Mouse (Mus musculus): ENCODE measurements around the gene Hist1h2bb. TPM values are rescaled to one million over a fixed set of nuclear protein-coding genes. Genes with fewer than 3 reads are reported as not detected.
"Not testable (repeated sequence)": the region's sequence is repeated elsewhere in the genome, so short reads cannot be mapped to it uniquely, and the experiment has no call there.

Hist1h2bb gene
- polyA plus RNA-seq, 1 experiment, result 12.1 TPM

DNA sequence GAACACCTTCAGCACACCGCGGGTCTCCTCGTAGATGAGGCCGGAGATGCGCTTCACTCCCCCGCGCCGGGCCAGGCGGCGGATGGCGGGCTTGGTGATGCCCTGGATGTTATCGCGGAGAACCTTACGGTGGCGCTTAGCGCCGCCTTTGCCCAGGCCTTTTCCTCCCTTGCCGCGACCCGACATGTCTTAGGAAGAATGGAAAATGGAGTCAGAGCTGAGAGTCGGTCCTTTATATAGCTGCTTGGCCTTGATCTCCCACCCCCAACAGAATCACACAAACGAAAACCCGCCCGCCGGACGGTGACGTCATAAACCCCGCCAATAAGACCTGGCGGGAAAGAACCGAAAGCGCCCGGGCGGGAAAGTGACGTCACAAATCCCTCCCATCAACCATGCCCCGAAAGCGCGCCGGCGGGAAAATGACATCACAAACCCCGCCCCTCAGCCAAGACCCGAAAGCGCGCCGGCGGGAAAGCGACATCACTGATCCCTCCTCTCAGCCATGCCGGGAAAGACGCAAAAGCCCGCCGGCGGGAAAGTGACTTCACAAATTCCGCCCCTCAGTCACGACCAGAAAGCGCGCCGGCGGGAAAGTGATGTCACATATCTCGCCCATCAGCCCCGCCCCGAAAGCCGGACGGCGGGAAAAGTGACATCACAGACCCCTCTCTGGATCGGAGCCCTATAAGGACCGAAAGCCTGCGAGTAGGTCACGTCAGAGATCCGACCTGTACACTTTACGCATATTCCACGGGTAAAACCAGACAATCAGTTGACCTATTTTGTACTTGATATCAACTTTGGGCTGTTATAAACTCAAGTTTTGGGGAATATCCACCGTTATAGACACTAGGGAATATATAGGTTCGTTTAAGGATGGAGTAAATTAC, 14.7 kb downstream of the Hist1h2bb start, which contains the start of gene Hist1h4a:
TSS of gene Hist1h4a (minus strand) at position 259 of the 893 bp plus-strand sequence.
- peaks cover 2% of the 10 kb centered on the region; the same call in 1 of the 2 replicates for H3K36me3 ChIP-seq (ENCODE audit: control insufficient read depth)
- H3K27me3 ChIP-seq (ENCODE audit: control insufficient read depth), result no peaks in the 10 kb centered on the region
- peak within 1 kb of the TSS; percentile 67 for H3K4me3 ChIP-seq (replicated peaks)
- H3K4me1 ChIP-seq (ENCODE audit: control insufficient read depth), result peaks cover 85% of the 10 kb centered on the region
- H3K9me3 ChIP-seq (ENCODE audit: control insufficient read depth, low read length), result no peaks in the 10 kb centered on the region
- TF ChIP-seq GATA1 (IDR thresholded peaks at IDR 0.05; ENCODE audit: low read length), result peak; percentile 81
- no peak for TF ChIP-seq TAL1 (IDR thresholded peaks at IDR 0.05; ENCODE audit: low read length)

DNA sequence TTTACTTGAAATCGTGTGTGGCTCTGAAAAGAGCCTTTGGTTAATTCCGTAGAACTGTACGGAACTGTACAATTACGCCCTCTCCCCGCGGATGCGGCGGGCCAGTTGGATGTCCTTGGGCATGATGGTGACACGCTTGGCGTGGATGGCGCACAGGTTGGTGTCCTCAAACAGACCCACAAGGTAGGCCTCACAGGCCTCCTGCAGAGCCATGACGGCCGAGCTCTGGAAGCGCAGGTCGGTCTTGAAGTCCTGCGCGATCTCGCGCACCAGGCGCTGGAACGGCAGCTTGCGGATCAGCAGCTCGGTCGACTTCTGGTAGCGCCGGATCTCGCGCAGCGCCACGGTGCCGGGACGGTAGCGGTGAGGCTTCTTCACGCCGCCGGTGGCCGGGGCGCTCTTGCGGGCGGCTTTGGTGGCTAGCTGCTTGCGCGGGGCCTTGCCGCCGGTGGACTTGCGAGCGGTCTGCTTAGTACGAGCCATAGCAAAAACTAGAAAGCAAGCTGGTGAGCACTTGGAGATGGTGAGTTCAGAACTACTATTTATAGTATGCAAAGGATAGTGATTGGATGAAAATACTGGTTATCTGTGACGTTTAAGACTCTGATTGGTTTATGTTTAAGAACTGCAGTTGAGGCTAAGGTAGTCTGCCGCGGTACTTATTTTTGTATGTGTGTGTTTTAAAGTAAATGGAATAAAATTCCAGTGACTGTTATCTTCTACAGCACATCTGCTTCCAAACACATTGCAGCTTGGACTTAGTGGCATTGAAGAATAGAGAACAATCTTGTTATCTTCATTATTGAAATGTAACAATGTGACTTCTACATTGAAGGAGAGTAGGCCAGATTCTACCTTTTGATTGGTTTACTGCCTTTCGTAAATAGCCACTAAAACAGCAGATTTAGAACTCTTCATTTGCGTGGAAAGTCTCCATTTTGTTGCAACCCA, 15.6 kb downstream of the Hist1h2bb start, which contains the start of gene Hist1h3a:
TSS of gene Hist1h3a (minus strand) at position 516 of the 951 bp plus-strand sequence.
- not testable (repeated sequence) for H3K27me3 ChIP-seq (ENCODE audit: control insufficient read depth); H3K9me3 ChIP-seq (ENCODE audit: control insufficient read depth, low read length); H3K36me3 ChIP-seq (ENCODE audit: control insufficient read depth)
- Histone ChIP-seq H3K4me1 (ENCODE audit: control insufficient read depth) (peaks cover 87% of the 10 kb centered on the region), H3K4me3 (replicated peaks) (peak within 1 kb of the TSS; percentile 80)
- peak; percentile 51; the same call in 1 of the 2 replicates for TF ChIP-seq GATA1 (IDR thresholded peaks at IDR 0.05; ENCODE audit: low read length)

DNA sequence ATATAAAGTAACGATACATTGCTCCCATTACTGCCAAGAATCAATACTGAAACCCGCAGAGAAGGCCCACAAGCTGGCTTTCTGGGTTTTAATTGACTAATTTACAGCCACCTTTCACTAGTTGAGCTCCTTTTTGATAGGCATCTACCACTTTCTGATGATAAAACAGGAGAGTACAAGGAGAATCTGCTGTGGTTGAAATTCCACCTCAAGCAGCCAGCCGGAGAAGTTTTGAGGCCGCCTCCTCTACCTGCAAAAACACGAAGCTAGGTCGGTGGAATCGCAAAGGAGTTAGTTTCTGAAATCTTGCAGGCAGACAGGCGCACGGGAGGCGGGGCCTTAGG, 16.7 kb downstream of the Hist1h2bb start:
- Histone ChIP-seq H3K4me1 (ENCODE audit: control insufficient read depth) (peaks cover 84% of the 10 kb centered on the region), H3K4me3 (replicated peaks) (peak overlapping the region; percentile 80), H3K27me3 (ENCODE audit: control insufficient read depth) (no peaks in the 10 kb centered on the region), H3K36me3 (ENCODE audit: control insufficient read depth) (peaks cover 7% of the 10 kb centered on the region; the same call in 1 of the 2 replicates), H3K9me3 (ENCODE audit: control insufficient read depth, low read length) (no peaks in the 10 kb centered on the region)
- TF ChIP-seq TAL1 (IDR thresholded peaks at IDR 0.05; ENCODE audit: low read length) (no peak), GATA1 (IDR thresholded peaks at IDR 0.05; ENCODE audit: low read length) (no peak)

DNA sequence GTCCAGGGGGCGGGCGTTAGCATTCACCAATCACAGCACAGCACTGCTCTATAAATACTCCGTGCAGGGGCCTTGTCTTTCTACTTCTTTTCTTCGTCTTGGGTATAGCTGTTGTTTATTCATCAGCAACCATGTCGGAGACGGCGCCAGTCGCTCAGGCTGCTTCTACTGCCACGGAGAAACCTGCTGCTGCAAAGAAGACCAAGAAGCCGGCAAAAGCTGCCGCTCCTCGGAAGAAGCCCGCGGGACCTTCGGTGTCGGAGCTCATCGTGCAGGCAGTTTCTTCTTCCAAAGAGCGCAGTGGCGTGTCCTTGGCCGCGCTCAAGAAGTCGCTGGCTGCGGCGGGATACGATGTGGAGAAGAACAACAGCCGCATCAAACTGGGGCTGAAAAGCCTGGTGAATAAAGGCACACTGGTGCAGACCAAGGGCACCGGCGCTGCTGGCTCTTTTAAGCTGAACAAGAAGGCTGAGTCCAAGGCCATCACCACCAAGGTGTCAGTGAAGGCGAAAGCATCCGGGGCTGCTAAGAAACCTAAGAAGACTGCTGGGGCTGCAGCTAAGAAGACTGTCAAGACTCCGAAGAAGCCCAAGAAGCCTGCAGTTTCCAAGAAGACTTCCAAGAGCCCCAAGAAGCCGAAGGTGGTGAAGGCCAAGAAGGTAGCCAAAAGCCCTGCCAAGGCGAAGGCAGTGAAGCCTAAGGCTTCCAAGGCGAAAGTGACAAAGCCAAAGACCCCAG, 17.2 kb downstream of the Hist1h2bb start, which contains the start of gene Hist1h1a:
TSS of gene Hist1h1a (plus strand) at position 81 of the 738 bp plus-strand sequence.
- Histone ChIP-seq H3K4me1 (ENCODE audit: control insufficient read depth) (peaks cover 84% of the 10 kb centered on the region), H3K27me3 (ENCODE audit: control insufficient read depth) (no peaks in the 10 kb centered on the region), H3K4me3 (replicated peaks) (peak within 1 kb of the TSS; percentile 80), H3K9me3 (ENCODE audit: control insufficient read depth, low read length) (no peaks in the 10 kb centered on the region), H3K36me3 (ENCODE audit: control insufficient read depth) (peaks cover 7% of the 10 kb centered on the region; the same call in 1 of the 2 replicates)
- TF ChIP-seq TAL1 (IDR thresholded peaks at IDR 0.05; ENCODE audit: low read length), result no peak
- no peak for TF ChIP-seq GATA1 (IDR thresholded peaks at IDR 0.05; ENCODE audit: low read length)

DNA sequence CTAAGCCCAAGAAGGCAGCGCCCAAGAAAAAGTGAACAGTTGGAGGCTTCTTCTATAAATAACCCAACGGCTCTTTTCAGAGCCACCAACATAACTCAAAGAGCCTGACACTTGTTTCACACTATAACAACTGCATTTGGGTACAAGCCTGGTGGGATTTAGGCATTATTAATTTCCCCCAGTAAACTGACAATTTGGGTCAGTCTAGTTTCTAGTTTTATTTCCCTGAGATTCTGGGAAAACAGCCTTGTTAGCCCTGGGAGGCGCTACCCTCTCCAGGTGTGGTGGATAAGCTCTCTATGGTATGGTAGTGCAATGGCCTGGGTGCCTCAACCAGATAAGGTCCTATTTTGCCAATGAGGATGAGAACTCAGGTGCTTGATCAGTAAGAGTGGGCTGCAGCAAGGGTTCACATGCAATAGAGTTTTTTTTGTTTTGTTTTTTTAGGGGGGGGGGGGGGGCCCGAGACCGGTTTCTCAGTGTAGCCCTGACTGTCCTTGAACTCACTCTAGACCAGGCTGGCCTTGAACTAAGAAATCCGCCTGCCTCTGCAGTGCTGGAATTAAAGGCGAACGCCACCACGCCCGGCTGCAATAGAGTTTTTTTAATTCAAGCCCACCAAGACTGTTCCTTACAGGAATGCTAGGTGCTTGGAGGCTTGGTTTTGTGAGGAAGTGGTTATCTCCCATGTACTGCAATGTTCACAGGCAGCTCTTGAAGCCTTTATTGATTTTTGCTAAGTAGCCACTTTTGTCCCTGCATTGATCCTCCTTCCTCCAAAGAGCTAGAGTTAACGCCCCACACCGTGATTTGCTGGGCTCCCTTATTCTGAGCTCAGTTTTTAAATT, 18.0 kb downstream of the Hist1h2bb start:
- H3K4me3 ChIP-seq (replicated peaks), result peak overlapping the region; percentile 80
- TF ChIP-seq GATA1 (IDR thresholded peaks at IDR 0.05; ENCODE audit: low read length) (no peak; the same call in 1 of the 2 replicates), TAL1 (IDR thresholded peaks at IDR 0.05; ENCODE audit: low read length) (peak; percentile 55)

DNA sequence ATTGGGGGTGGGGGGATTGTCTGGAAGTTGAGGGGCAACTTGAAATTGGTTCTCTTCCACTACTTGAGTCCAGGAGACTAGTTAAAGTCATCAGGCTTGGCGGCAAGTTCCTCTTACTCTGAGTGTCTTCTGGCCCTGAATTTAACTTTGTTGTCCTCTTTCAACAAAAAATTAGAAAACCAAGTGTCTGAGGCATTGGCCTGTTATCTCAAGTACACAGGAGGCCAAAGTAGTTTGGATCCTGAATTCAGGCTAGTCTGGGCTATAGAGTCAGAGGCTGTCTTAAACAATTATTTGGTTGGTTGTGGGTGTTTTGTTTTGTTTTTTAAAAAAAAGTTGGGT, 18.6 kb downstream of the Hist1h2bb start:
- no peak for TF ChIP-seq GATA1 (IDR thresholded peaks at IDR 0.05; ENCODE audit: low read length)
- peak; percentile 19; the same call in 1 of the 3 replicates for TF ChIP-seq TAL1 (IDR thresholded peaks at IDR 0.05; ENCODE audit: low read length)
- Histone ChIP-seq H3K4me3 (replicated peaks) (peak overlapping the region; percentile 80), H3K27me3 (ENCODE audit: control insufficient read depth) (no peaks in the 10 kb centered on the region), H3K4me1 (ENCODE audit: control insufficient read depth) (peaks cover 81% of the 10 kb centered on the region), H3K36me3 (ENCODE audit: control insufficient read depth) (peaks cover 5% of the 10 kb centered on the region; the same call in 1 of the 2 replicates), H3K9me3 (ENCODE audit: control insufficient read depth, low read length) (no peaks in the 10 kb centered on the region)

More for the DNA sequence above, 18.0 kb downstream of the Hist1h2bb start:
- H3K27me3 ChIP-seq (ENCODE audit: control insufficient read depth), result no peaks in the 10 kb centered on the region
- no peaks in the 10 kb centered on the region for H3K9me3 ChIP-seq (ENCODE audit: control insufficient read depth, low read length)
- H3K4me1 ChIP-seq (ENCODE audit: control insufficient read depth), result peaks cover 81% of the 10 kb centered on the region
- H3K36me3 ChIP-seq (ENCODE audit: control insufficient read depth), result peaks cover 5% of the 10 kb centered on the region; the same call in 1 of the 2 replicates

DNA sequence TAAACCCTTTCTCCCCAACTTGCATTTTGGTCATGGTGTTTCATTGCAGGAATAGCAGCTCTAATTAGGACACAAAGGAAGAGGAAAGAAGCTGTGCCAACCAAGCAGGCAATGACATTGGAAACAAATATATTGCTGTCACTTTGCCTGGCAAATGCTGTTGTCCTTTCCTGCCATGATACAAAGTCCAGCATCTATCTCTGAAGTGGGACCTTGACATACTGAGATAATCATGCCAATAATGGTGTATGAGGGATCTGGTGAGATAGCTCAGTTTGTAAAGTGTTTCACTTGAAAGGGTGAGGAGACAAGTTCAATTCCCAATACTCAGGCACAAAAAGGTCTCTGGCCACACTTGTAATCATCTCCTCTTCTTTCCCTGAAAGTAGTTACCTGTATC, 20.2 kb downstream of the Hist1h2bb start:
- TF ChIP-seq TAL1 (IDR thresholded peaks at IDR 0.05; ENCODE audit: low read length), result no peak
- no peaks in the 10 kb centered on the region for H3K27me3 ChIP-seq (ENCODE audit: control insufficient read depth)
- peaks cover 5% of the 10 kb centered on the region; the same call in 1 of the 2 replicates for H3K36me3 ChIP-seq (ENCODE audit: control insufficient read depth)
- peaks cover 79% of the 10 kb centered on the region for H3K4me1 ChIP-seq (ENCODE audit: control insufficient read depth)
- peak overlapping the region; percentile 20 for H3K4me3 ChIP-seq (replicated peaks)
- H3K9me3 ChIP-seq (ENCODE audit: control insufficient read depth, low read length), result no peaks in the 10 kb centered on the region

Measured in erythroblast, embryonic 14.5 days (primary cell).